Mouse (Mus musculus) hindbrain, postnatal 0 days (tissue): ENCODE measurements at regions not wholly inside any gene's neighbourhood (a gene's known extent, or its start where the extent isn't known, plus 50 kb on each side); places are given as distances from the start of the nearest gene placed in this dataset.
A peak's percentile ranks its signal among the peaks of the same experiment; 100 is the strongest.

Experiments
- ATAC-seq: fragments of 200-750 bp; cut with Nextera tagmentation; 2 replicates; pipeline ENCODE4 v1.8.0; 2017; ENCODE audit warnings: mild to moderate bottlenecking, moderate TSS enrichment, moderate library complexity
- DNase-seq: peaks from one replicate; pipeline ENCODE4 v3.0.0-alpha.2; 2015; ENCODE audit warnings: low spot score
- H3K27ac ChIP-seq: fragments of 300-500 bp; sonication (generic); 2 replicates; pipeline ENCODE4 v1.5.1; 2014; ENCODE audit warnings: mild to moderate bottlenecking
- H3K27me3 ChIP-seq: fragments of 300-500 bp; sonication (generic); 2 replicates; pipeline ENCODE4 v1.6.1; 2014; ENCODE audit warnings: low read length, mixed read lengths; ENCODE audit not compliant: insufficient read depth
- H3K36me3 ChIP-seq: fragments of 300-500 bp; sonication (generic); 2 replicates; pipeline ENCODE4 v1.6.1; 2014; ENCODE audit warnings: low read length, mixed read lengths; ENCODE audit not compliant: insufficient read depth
- H3K4me1 ChIP-seq: fragments of 300-500 bp; sonication (generic); 2 replicates; pipeline ENCODE4 v1.6.1; 2014; ENCODE audit warnings: antibody characterized with exemption, low read length, mixed read lengths; ENCODE audit not compliant: insufficient read depth
- H3K4me2 ChIP-seq: fragments of 300-500 bp; sonication (generic); 2 replicates; pipeline ENCODE4 v1.6.1; 2014; ENCODE audit warnings: low read depth, mild to moderate bottlenecking, low read length, moderate library complexity, mixed read lengths
- H3K4me3 ChIP-seq: fragments of 300-500 bp; sonication (generic); 2 replicates; pipeline ENCODE4 v1.5.1; 2014; ENCODE audit warnings: low read length
- H3K9ac ChIP-seq: fragments of 300-500 bp; sonication (generic); replicated peaks from 2 replicates; pipeline ENCODE4 v1.6.1; 2014; ENCODE audit warnings: mild to moderate bottlenecking, low read length, moderate library complexity, mixed read lengths
- H3K9me3 ChIP-seq: fragments of 300-500 bp; sonication (generic); 2 replicates; pipeline ENCODE4 v1.6.1; 2016; ENCODE audit warnings: low read length, mixed read lengths
- CTCF ChIP-seq: IDR thresholded peaks from 2 replicates; pipeline ENCODE4 v1.5.1; 2016; ENCODE audit warnings: antibody characterized with exemption, control low read depth, low read depth
- WGBS: fragments of 180-500 bp; shearing (Covaris S2); extraction: QIAGEN DNeasy Blood & Tissue Kit; methylation state at CpG from one replicate; pipeline ENCODE4 v1.1.7; 2014; 5-methylcytosine and 5-hydroxymethylcytosine counted together

DNA sequence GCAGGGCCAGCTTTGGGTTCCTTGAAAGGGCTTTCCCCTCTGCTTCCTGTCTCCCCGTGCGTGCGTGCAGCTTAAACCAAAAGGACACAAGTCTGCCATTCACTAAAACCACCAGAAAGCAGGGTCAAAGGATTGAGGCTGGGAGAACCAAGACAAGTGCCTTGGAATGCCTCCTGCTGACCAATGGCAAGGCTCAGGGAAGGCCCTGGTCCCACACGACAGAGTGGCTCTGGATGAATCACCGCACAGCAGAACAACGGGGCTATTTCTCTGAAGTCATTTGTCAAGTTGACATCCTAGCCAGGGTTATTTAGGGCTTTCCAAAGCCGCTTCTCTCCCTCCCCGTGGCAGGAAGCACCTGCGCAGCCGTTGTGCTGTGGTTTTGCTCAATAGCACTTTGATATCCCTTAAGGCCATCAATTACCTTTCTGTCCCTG lies 131.3 kb upstream of the Serp2 start:
- ATAC-seq (peak; percentile 74), DNase-seq (peak; percentile 66)
- no peaks in the 10 kb centered on the region for H3K9me3 ChIP-seq
- TF ChIP-seq CTCF = no peak
- 28% methylated on average over 10 of the region's 10 CpGs for WGBS
- H3K9ac ChIP-seq = no peak overlapping the region; the same call in 1 of the 2 replicates
- no peak overlapping the region for H3K4me3 ChIP-seq
- no peaks in the 10 kb centered on the region for H3K27me3 ChIP-seq
- no peaks in the 10 kb centered on the region for H3K36me3 ChIP-seq
- peak overlapping the region; percentile 58; the same call in 1 of the 2 replicates for H3K27ac ChIP-seq
- H3K4me1 ChIP-seq = peaks cover 20% of the 10 kb centered on the region
- H3K4me2 ChIP-seq = no peak overlapping the region

DNA sequence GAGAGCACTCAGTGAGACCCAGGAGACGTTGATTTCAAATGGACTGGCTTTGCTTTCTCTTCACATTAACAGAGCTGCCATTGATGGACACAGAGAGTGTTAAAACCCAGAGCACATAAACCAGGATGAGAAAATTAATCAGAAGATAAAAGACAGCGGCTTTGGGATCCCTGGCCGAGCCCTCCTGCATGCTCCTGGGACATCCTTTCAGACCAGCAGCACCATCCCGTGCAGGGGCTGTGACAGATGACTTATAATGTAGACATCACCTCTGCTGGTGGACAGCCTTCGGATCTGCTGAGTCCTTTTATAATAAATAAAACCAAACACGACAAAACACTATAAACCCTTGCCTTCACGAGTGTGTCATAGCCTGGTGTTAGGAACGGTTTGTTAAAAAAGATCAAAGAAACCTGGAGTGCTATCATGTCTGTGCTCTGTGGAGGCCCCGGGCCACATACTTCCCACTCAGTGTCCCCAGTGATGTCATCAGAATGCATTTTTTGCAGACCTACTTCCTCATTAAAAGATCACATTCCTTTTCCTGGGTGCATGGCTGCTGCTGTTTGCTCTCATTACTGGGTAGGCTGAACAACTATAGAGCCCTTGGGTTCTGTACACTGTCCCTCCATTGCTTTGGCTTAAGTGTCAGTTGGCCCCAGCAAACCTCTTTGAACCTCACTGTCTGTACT lies 130.2 kb upstream of the Serp2 start:
- Histone ChIP-seq H3K9ac (no peak overlapping the region), H3K36me3 (no peaks in the 10 kb centered on the region), H3K4me2 (no peak overlapping the region), H3K9me3 (no peaks in the 10 kb centered on the region), H3K27ac (no peak overlapping the region), H3K4me1 (peaks cover 20% of the 10 kb centered on the region), H3K4me3 (no peak overlapping the region), H3K27me3 (no peaks in the 10 kb centered on the region)
- no peak for TF ChIP-seq CTCF
- 31% methylated on average over 9 of the region's 9 CpGs for WGBS
- ATAC-seq (no peak), DNase-seq (no peak)

DNA sequence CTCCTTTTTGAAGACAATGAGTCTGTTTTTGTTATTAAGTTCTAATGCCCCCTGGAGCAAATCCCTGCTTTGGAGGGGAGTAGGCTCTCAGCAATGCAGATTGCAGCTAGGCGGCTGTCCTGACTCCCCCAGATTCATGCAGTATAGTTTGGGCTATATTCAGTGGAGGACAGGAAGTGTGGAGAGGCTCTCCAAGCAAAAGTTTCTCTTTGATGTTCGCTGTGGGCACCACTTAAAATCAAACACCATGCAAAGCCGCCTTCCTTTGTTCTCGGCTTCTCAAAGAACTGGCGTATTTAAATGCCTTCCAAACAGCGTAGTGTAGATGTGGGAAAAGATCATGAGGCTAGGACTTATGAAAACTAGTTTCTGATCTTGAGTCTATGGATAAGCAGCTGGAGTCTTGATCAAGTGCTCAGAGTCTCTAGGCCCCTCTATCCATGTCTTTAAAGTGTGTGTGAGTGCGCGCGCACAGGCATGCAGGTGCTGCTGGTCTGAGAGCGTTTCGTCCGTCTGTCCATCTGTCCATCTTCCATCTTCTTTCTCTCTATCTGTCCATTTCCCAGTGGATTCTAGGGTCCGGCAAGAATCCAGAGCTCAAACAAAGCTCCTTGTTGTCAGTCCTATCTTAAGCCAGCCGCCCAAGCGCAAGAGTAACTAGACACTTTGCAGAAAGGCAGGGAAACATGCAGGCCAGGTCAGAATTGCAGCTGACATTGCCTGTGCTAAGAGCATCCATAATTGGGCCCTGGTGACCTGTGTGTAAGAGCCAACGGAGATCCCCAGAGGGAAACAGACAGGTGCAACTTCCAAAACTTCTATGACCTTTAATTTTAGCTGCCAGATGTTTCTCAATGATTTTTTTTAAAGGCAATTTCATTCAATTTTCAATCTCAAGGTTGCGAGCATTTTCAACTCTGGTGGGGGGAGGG lies 129.4 kb upstream of the Serp2 start:
- Histone ChIP-seq H3K9ac (no peak overlapping the region), H3K9me3 (no peaks in the 10 kb centered on the region), H3K4me2 (no peak overlapping the region), H3K36me3 (no peaks in the 10 kb centered on the region), H3K27me3 (no peaks in the 10 kb centered on the region), H3K27ac (no peak overlapping the region), H3K4me3 (no peak overlapping the region), H3K4me1 (peaks cover 20% of the 10 kb centered on the region)
- 0 out of 2 replicates have a peak, but pooled peaks have one; percentile 3 for TF ChIP-seq CTCF
- 54% methylated on average over 17 of the region's 17 CpGs for WGBS
- DNase-seq (no peak), ATAC-seq (no peak)

DNA sequence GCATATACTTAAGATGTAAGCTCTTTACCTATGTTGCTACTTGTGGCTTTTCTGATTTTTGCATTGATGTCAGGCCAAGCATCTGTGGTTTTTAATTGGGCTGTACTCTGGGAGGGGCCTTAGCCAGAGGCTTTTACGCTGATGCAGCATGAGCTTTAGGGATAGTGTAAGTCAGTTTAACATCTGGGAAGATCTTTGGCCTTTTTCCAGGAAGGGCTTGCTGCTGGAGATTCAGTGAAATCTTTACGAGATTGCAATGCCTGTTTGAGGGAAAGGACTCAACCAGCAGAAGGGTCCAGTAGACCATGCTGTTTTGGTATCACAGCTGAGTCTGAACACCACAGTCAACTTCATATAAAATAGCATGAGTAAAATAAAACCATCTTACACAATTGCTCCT lies 127.6 kb upstream of the Serp2 start:
- no peak overlapping the region for H3K4me3 ChIP-seq
- no peaks in the 10 kb centered on the region for H3K9me3 ChIP-seq
- no peaks in the 10 kb centered on the region for H3K27me3 ChIP-seq
- ATAC-seq (no peak), DNase-seq (no peak)
- peaks cover 20% of the 10 kb centered on the region for H3K4me1 ChIP-seq
- 62% methylated on average over 2 of the region's 2 CpGs for WGBS
- no peak overlapping the region for H3K27ac ChIP-seq
- no peaks in the 10 kb centered on the region for H3K36me3 ChIP-seq
- H3K9ac ChIP-seq = no peak overlapping the region
- no peak for TF ChIP-seq CTCF
- no peak overlapping the region for H3K4me2 ChIP-seq

DNA sequence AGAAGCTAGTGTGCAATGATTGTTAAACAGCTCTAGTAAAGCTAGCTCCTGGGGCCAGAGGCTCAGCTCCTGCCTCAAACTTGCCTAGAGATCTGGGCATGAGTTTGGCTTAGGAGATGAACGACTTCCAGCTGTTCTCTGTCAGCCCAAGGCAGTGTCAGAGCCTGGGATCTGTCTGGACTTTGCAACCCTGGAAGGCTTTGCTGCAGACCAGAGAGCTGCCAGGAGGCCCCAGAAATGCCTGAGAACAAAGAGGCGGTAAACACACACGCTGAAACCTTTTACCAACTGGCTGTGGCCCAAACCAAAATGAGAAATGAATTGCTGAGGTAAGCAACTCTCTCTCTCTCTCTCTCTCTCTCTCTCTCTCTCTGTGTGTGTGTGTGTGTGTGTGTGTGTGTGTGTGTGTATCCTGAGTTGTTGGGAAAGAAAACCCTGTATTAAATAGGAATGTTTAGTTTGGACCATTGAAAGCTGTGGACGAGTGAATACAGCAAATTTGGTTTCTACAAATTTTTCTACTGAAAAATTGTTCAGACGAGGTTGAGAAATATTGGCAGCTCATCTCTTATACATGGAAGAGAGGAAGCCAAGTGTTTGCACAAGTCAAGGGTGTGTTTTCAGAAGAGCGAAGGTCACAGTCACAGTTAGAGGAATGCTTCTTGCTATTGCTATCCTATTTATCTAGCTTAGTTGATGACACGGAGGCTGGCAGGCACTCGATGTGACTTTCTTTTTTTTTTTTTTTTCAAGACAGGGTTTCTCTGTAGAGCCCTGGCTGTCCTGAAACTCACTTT lies 125.1 kb upstream of the Serp2 start:
- H3K4me3 ChIP-seq = no peak overlapping the region
- peak; percentile 54 for DNase-seq
- 0 out of 2 replicates have a peak, but pooled peaks cover 5% of the 10 kb centered on the region for H3K4me1 ChIP-seq
- H3K27me3 ChIP-seq = no peaks in the 10 kb centered on the region
- no peaks in the 10 kb centered on the region for H3K9me3 ChIP-seq
- H3K27ac ChIP-seq = peak overlapping the region; percentile 15; the same call in 1 of the 2 replicates
- TF ChIP-seq CTCF = no peak
- no peak overlapping the region for H3K9ac ChIP-seq
- WGBS = 44% methylated on average over 8 of the region's 8 CpGs
- no peak for ATAC-seq
- H3K4me2 ChIP-seq = no peak overlapping the region
- H3K36me3 ChIP-seq = no peaks in the 10 kb centered on the region

GRCm38 (mm10) chr14:76678512-76679134 lies 121.9 kb upstream of the Serp2 start:
- no peak for TF ChIP-seq CTCF
- 19% methylated on average over 5 of the region's 5 CpGs for WGBS
- Histone ChIP-seq H3K27me3 (no peaks in the 10 kb centered on the region), H3K27ac (no peak overlapping the region), H3K9me3 (no peaks in the 10 kb centered on the region), H3K36me3 (no peaks in the 10 kb centered on the region), H3K4me2 (no peak overlapping the region), H3K4me1 (no peaks in the 10 kb centered on the region), H3K9ac (no peak overlapping the region), H3K4me3 (no peak overlapping the region)
- DNase-seq (no peak), ATAC-seq (no peak)
